Mouse (Mus musculus): Measurements from ENCODE around the gene Dhx35. TPM values are rescaled to one million over a fixed set of nuclear protein-coding genes. Genes with fewer than 3 reads are reported as not detected.
A peak's percentile ranks its signal among the peaks of the same experiment; 100 is the strongest.

Gene Dhx35
- total RNA-seq (2021): 10 to 100 TPM; 16.1 to 22.0 TPM

- DNase-seq (ENCODE audit: extremely low spot score in 1 of 2, low spot score in 1 of 2): peak; percentile 78 to 80
Measured at GRCm38 (mm10) chr2:158794494-158795004, at the start of gene Dhx35. Gene Dhx35, plus strand, starts transcription at chr2:158794807.

GRCm38 (mm10) chr2:158745049-158745482, 49.5 kb upstream of the Dhx35 start:
- DNase-seq (ENCODE audit: extremely low spot score in 1 of 2, low spot score in 1 of 2): no peak

GRCm38 (mm10) chr2:158746164-158746563, 48.4 kb upstream of the Dhx35 start:
- no peak for DNase-seq (ENCODE audit: extremely low spot score in 1 of 2, low spot score in 1 of 2)

GRCm38 (mm10) chr2:158749366-158749765, 45.2 kb upstream of the Dhx35 start:
- DNase-seq (ENCODE audit: extremely low spot score in 1 of 2, low spot score in 1 of 2): no peak

GRCm38 (mm10) chr2:158760231-158760630, 34.4 kb upstream of the Dhx35 start:
- DNase-seq (ENCODE audit: extremely low spot score in 1 of 2, low spot score in 1 of 2): no peak

- no peak for DNase-seq (ENCODE audit: extremely low spot score in 1 of 2, low spot score in 1 of 2)
Measured at GRCm38 (mm10) chr2:158762339-158762738, 32.3 kb upstream of the Dhx35 start.

GRCm38 (mm10) chr2:158767742-158768339, 26.8 kb upstream of the Dhx35 start, which contains the start of gene Fam83d:
Gene Fam83d, plus strand, starts transcription at chr2:158768093.
- DNase-seq (ENCODE audit: extremely low spot score in 1 of 2, low spot score in 1 of 2): peak; percentile 85 to 89

GRCm38 (mm10) chr2:158768350-158768749, 26.3 kb upstream of the Dhx35 start:
- no peak for DNase-seq (ENCODE audit: extremely low spot score in 1 of 2, low spot score in 1 of 2)

- no peak for DNase-seq (ENCODE audit: extremely low spot score in 1 of 2, low spot score in 1 of 2)
Measured at GRCm38 (mm10) chr2:158768771-158769170, 25.8 kb upstream of the Dhx35 start.

GRCm38 (mm10) chr2:158770126-158770757, 24.4 kb upstream of the Dhx35 start:
- DNase-seq (ENCODE audit: extremely low spot score in 1 of 2, low spot score in 1 of 2): no peak

- no peak for DNase-seq (ENCODE audit: extremely low spot score in 1 of 2, low spot score in 1 of 2)
Measured at GRCm38 (mm10) chr2:158771066-158771763, 23.4 kb upstream of the Dhx35 start.

- DNase-seq (ENCODE audit: extremely low spot score in 1 of 2, low spot score in 1 of 2): no peak
Measured at GRCm38 (mm10) chr2:158772808-158773207, 21.8 kb upstream of the Dhx35 start.

- no peak for DNase-seq (ENCODE audit: extremely low spot score in 1 of 2, low spot score in 1 of 2)
Measured at GRCm38 (mm10) chr2:158774886-158775285, 19.7 kb upstream of the Dhx35 start.

GRCm38 (mm10) chr2:158776716-158777115, 17.9 kb upstream of the Dhx35 start:
- DNase-seq (ENCODE audit: extremely low spot score in 1 of 2, low spot score in 1 of 2): no peak

GRCm38 (mm10) chr2:158777490-158777889, 17.1 kb upstream of the Dhx35 start:
- DNase-seq (ENCODE audit: extremely low spot score in 1 of 2, low spot score in 1 of 2): no peak

- DNase-seq (ENCODE audit: extremely low spot score in 1 of 2, low spot score in 1 of 2): no peak
Measured at GRCm38 (mm10) chr2:158778349-158778748, 16.3 kb upstream of the Dhx35 start.

GRCm38 (mm10) chr2:158781126-158781525, 13.5 kb upstream of the Dhx35 start:
- no peak for DNase-seq (ENCODE audit: extremely low spot score in 1 of 2, low spot score in 1 of 2)

- no peak for DNase-seq (ENCODE audit: extremely low spot score in 1 of 2, low spot score in 1 of 2)
Measured at GRCm38 (mm10) chr2:158786927-158787795, 7.4 kb upstream of the Dhx35 start.

- DNase-seq (ENCODE audit: extremely low spot score in 1 of 2, low spot score in 1 of 2): no peak
Measured at GRCm38 (mm10) chr2:158795043-158795442, 436 bp downstream of the Dhx35 start.

GRCm38 (mm10) chr2:158795875-158796274, 1.3 kb downstream of the Dhx35 start:
- DNase-seq (ENCODE audit: extremely low spot score in 1 of 2, low spot score in 1 of 2): no peak
